Mouse (Mus musculus) thymus, postnatal 0 days (tissue): ENCODE measurements at regions not wholly inside any gene's neighbourhood (a gene's known extent, or its start where the extent isn't known, plus 50 kb on each side); places are given as distances from the start of the nearest gene placed in this dataset.

Experiments used
- DNase-seq: peaks from one replicate; pipeline ENCODE4 v3.0.0-alpha.2; 2015; ENCODE audit warnings: low spot score

- no peak for DNase-seq
Measured at GRCm38 (mm10) chr4:12837097-12837426, 665.2 kb upstream of the Fam92a start.

- DNase-seq, result no peak
Measured at GRCm38 (mm10) chr4:12836326-12837096, 664.7 kb upstream of the Fam92a start.

- no peak for DNase-seq
Measured at GRCm38 (mm10) chr4:12826419-12826818, 654.6 kb upstream of the Fam92a start.

GRCm38 (mm10) chr4:12814251-12814650 is 642.4 kb upstream of the Fam92a start:
- DNase-seq, result no peak

GRCm38 (mm10) chr4:12801186-12801585 is 629.4 kb upstream of the Fam92a start:
- DNase-seq, result no peak

GRCm38 (mm10) chr4:12799564-12799963 is 627.7 kb upstream of the Fam92a start:
- no peak for DNase-seq

- no peak for DNase-seq
Measured at GRCm38 (mm10) chr4:12792764-12793422, 621.1 kb upstream of the Fam92a start.

- no peak for DNase-seq
Measured at GRCm38 (mm10) chr4:12791786-12792674, 620.2 kb upstream of the Fam92a start.

GRCm38 (mm10) chr4:12785840-12786239 is 614.0 kb upstream of the Fam92a start:
- DNase-seq, result no peak

GRCm38 (mm10) chr4:12784479-12784878 is 612.7 kb upstream of the Fam92a start:
- DNase-seq, result no peak

GRCm38 (mm10) chr4:12784068-12784467 is 612.3 kb upstream of the Fam92a start:
- no peak for DNase-seq

- DNase-seq, result no peak
Measured at GRCm38 (mm10) chr4:12781969-12782904, 610.4 kb upstream of the Fam92a start.

GRCm38 (mm10) chr4:12780254-12780653 is 608.4 kb upstream of the Fam92a start:
- DNase-seq, result no peak

GRCm38 (mm10) chr4:12779211-12779610 is 607.4 kb upstream of the Fam92a start:
- no peak for DNase-seq

- DNase-seq, result no peak
Measured at GRCm38 (mm10) chr4:12778163-12778562, 606.3 kb upstream of the Fam92a start.

GRCm38 (mm10) chr4:12776217-12776578 is 604.4 kb upstream of the Fam92a start:
- DNase-seq, result no peak

GRCm38 (mm10) chr4:12775524-12776216 is 603.9 kb upstream of the Fam92a start:
- DNase-seq, result no peak

GRCm38 (mm10) chr4:12775090-12775489 is 603.3 kb upstream of the Fam92a start:
- no peak for DNase-seq

- no peak for DNase-seq
Measured at GRCm38 (mm10) chr4:12774671-12775070, 602.9 kb upstream of the Fam92a start.

- DNase-seq, result no peak
Measured at GRCm38 (mm10) chr4:12773201-12773600, 601.4 kb upstream of the Fam92a start.
